Mouse (Mus musculus): ENCODE data around the gene Fryl.

- TF ChIP-seq CTCF (IDR thresholded peaks at IDR 0.05; ENCODE audit: insufficient read depth, low read length): no peak
- no peak for TF ChIP-seq POLR2A (IDR thresholded peaks at IDR 0.05; ENCODE audit: borderline replicate concordance, extremely low read depth, low read depth, low read length)
Observed at GRCm38 (mm10) chr5:73023801-73024200, 232.6 kb downstream of the Fryl start.
